Mouse (Mus musculus) kidney, adult 2 months (tissue): ENCODE measurements around the gene Maff.

Source experiments
- CTCF ChIP-seq: fragments of 200-500 bp; conservative IDR thresholded peaks from 2 replicates; pipeline ENCODE4 v1.5.1; 2011; ENCODE audit warnings: low read depth, mild to moderate bottlenecking, control low read depth, low read length, moderate library complexity, mixed read lengths; ENCODE audit not compliant: insufficient read depth, insufficient read length
- POLR2A ChIP-seq: fragments of 200-500 bp; IDR thresholded peaks from one replicate; pipeline ENCODE4 v1.6.1; 2011; ENCODE audit warnings: low read depth, low read length, control low read depth

DNA sequence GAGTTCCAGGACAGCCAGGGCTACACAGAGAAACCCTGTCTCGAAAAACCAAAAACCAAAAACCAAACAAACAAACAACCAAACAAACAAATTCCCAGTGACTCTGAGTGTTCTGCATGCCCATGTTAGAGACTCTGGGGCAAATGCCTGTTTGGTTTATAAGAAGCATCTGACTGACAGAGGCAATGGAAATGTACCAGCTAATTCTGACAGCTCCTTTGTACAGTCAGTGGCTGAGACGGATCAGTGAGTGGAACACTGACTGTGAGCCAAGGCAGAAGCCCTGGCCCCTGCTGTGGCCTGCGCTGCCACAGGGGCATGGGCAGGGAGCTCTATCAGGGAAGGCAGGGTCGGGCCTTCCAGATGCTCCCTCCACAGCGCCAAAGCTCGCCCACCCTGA is 40.7 kb downstream of the Maff start:
- TF ChIP-seq CTCF (no peak), POLR2A (no peak)
